8 mouse cellular contexts compared by ENCODE assay signal in genomic region chr9:50767531-50768106, GRCm38 (mm10). TPM values are rescaled to one million over a fixed set of nuclear protein-coding genes. Genes with fewer than 3 reads are reported as not detected.
DNase-seq lines count a peak whose midpoint lies in the region; ATAC-seq and TF ChIP-seq lines count a peak whose summit lies in the region.

No protein-coding gene starts in this region.

- H3K4me3 ChIP-seq in layer of hippocampus, adult 2 months = peak overlapping the region; percentile 78
- H3K4me3 ChIP-seq in brown adipose tissue, adult 24 weeks (ENCODE audit: insufficient read depth, low read depth, low read length) = peak overlapping the region; percentile 68
- H3K4me3 ChIP-seq in heart, postnatal 0 days (ENCODE audit: low read depth, low read length) = peak overlapping the region; percentile 57

- peak overlapping the region; percentile 97 for H3K27ac ChIP-seq in layer of hippocampus, adult 2 months
- H3K27ac ChIP-seq in brown adipose tissue, adult 24 weeks (replicated peaks; ENCODE audit: low read depth, low read length) = peak overlapping the region; percentile 79
- peak overlapping the region; percentile 88 for H3K27ac ChIP-seq in heart, postnatal 0 days (ENCODE audit: low read depth)

- peaks cover 13% of the 10 kb centered on the region; the same call in 1 of the 2 replicates for H3K36me3 ChIP-seq in heart, postnatal 0 days (replicated peaks; ENCODE audit: control insufficient read depth, insufficient read depth, low read length)

- no peak; the same call in 1 of the 2 replicates for ATAC-seq in heart, postnatal 0 days (ENCODE audit: insufficient read depth, low read depth)
- ATAC-seq in megakaryocyte, adult 5-6 weeks (ENCODE audit: poor library complexity, severe bottlenecking) = peak; percentile 13

- no peaks in the 10 kb centered on the region for H3K27me3 ChIP-seq in heart, postnatal 0 days (ENCODE audit: control insufficient read depth, insufficient read depth, low read length)

- no peak; the same call in 1 of the 2 replicates for TF ChIP-seq EP300 in heart, postnatal 0 days (IDR thresholded peaks at IDR 0.05; ENCODE audit: low read depth)

- peak overlapping the region; percentile 76 for H3K4me2 ChIP-seq in heart, postnatal 0 days (ENCODE audit: low read depth, low read length)

- TF ChIP-seq CTCF in layer of hippocampus, adult 2 months (conservative IDR thresholded peaks at IDR 0.05) = no peak
- TF ChIP-seq CTCF in heart, postnatal 0 days (IDR thresholded peaks at IDR 0.05; ENCODE audit: low read depth) = no peak

- no peaks in the 10 kb centered on the region for H3K9me3 ChIP-seq in heart, postnatal 0 days (replicated peaks; ENCODE audit: control insufficient read depth, low read length)

- no peaks in the 10 kb centered on the region for H3K4me1 ChIP-seq in brown adipose tissue, adult 24 weeks (ENCODE audit: control insufficient read depth, insufficient read depth, insufficient read length, low read length)
- H3K4me1 ChIP-seq in heart, postnatal 0 days (ENCODE audit: control insufficient read depth, insufficient read depth) = peaks cover 19% of the 10 kb centered on the region

- WGBS in heart, postnatal 0 days = 4% methylated on average over 17 of the region's 17 CpGs

- peak overlapping the region; percentile 55 for H3K9ac ChIP-seq in heart, postnatal 0 days (replicated peaks; ENCODE audit: low read depth, low read length)

- DNase-seq in layer of hippocampus, adult 2 months (ENCODE audit: low spot score in 2 of 2) = no peak
- DNase-seq in layer of hippocampus, postnatal 10 days (ENCODE audit: low spot score in 2 of 2) = no peak
- no peak for DNase-seq in heart, postnatal 0 days (ENCODE audit: low spot score)
- DNase-seq in ovary, postnatal 10 days (ENCODE audit: low spot score) = no peak
- DNase-seq in right cerebral cortex, postnatal 36 days (ENCODE audit: low spot score in 2 of 2) = no peak
- DNase-seq in left cerebral cortex, adult 18-20 months (ENCODE audit: low spot score in 2 of 2) = no peak

RNA-seq across cellular contexts. Expression of gene Fdxacb1, which starts 0.4 kb away (rescaled TPM):
- total RNA-seq in layer of hippocampus, adult 2 months (2021) = 1 to 10 TPM; 5.5 to 6.3 TPM
- total RNA-seq in layer of hippocampus, postnatal 10 days (2021) = 1 to 10 TPM; 5.5 to 6.2 TPM
- polyA plus RNA-seq in brown adipose tissue, adult 24 weeks (2012; ENCODE audit: insufficient read depth, insufficient read length, missing spikeins) = 5.1 and 9.2 TPM in 2 replicates
- total RNA-seq in heart, postnatal 0 days (2014; rRNA removed; ENCODE audit: low replicate concordance) = 7.4 and 10.0 TPM in 2 replicates
- 7.9 and 8.1 TPM in 2 replicates for polyA plus RNA-seq in heart, postnatal 0 days (2015; fragmentation: Nextera tagmentation; extraction: Ambion mirVana)
- 5.8 and 6.4 TPM in 2 replicates for total RNA-seq in megakaryocyte, adult 5-6 weeks (2015)
- total RNA-seq in megakaryocyte, adult 5-6 weeks (2017) = 4.7 and 4.8 TPM in 2 replicates
- total RNA-seq in left cerebral cortex, adult 18-20 months (2021) = 1 to 10 TPM; 5.4 to 6.2 TPM

RNA-seq across cellular contexts. Expression of gene Alg9, which starts 7.2 kb away (rescaled TPM):
- total RNA-seq in layer of hippocampus, adult 2 months (2021) = 10 to 100 TPM; 29.0 to 31.1 TPM
- 10 to 100 TPM; 35.3 to 35.6 TPM for total RNA-seq in layer of hippocampus, postnatal 10 days (2021)
- polyA plus RNA-seq in brown adipose tissue, adult 24 weeks (2012; ENCODE audit: insufficient read depth, insufficient read length, missing spikeins) = 38.3 and 49.0 TPM in 2 replicates
- 23.9 and 24.2 TPM in 2 replicates for total RNA-seq in heart, postnatal 0 days (2014; rRNA removed; ENCODE audit: low replicate concordance)
- polyA plus RNA-seq in heart, postnatal 0 days (2015; fragmentation: Nextera tagmentation; extraction: Ambion mirVana) = 11.4 and 11.9 TPM in 2 replicates
- total RNA-seq in megakaryocyte, adult 5-6 weeks (2015) = 13.1 and 14.3 TPM in 2 replicates
- total RNA-seq in megakaryocyte, adult 5-6 weeks (2017) = 13.4 and 15.1 TPM in 2 replicates
- total RNA-seq in left cerebral cortex, adult 18-20 months (2021) = 10 to 100 TPM; 24.5 to 32.6 TPM

RNA-seq across cellular contexts. Expression of gene 1110032A03Rik, which starts 7.7 kb away (rescaled TPM):
- 10 to 100 TPM; 29.6 to 30.2 TPM for total RNA-seq in layer of hippocampus, adult 2 months (2021)
- total RNA-seq in layer of hippocampus, postnatal 10 days (2021) = 10 to 100 TPM; 25.8 to 29.4 TPM
- 213 and 331 TPM in 2 replicates for polyA plus RNA-seq in brown adipose tissue, adult 24 weeks (2012; ENCODE audit: insufficient read depth, insufficient read length, missing spikeins)
- 8.0 and 39.5 TPM in 2 replicates for total RNA-seq in heart, postnatal 0 days (2014; rRNA removed; ENCODE audit: low replicate concordance)
- 32.6 and 36.8 TPM in 2 replicates for polyA plus RNA-seq in heart, postnatal 0 days (2015; fragmentation: Nextera tagmentation; extraction: Ambion mirVana)
- 14.7 and 15.1 TPM in 2 replicates for total RNA-seq in megakaryocyte, adult 5-6 weeks (2015)
- 10.6 and 14.2 TPM in 2 replicates for total RNA-seq in megakaryocyte, adult 5-6 weeks (2017)
- 10 to 100 TPM; 33.6 to 37.6 TPM for total RNA-seq in left cerebral cortex, adult 18-20 months (2021)

RNA-seq across cellular contexts. Expression of gene Hspb2, which starts 15.5 kb away (rescaled TPM):
- under 1 TPM; 0.51 to 0.79 TPM for total RNA-seq in layer of hippocampus, adult 2 months (2021)
- total RNA-seq in layer of hippocampus, postnatal 10 days (2021) = 1 to 10 TPM in 1 of 2 experiments, under 1 TPM in 1; 0.85 to 1.1 TPM
- polyA plus RNA-seq in brown adipose tissue, adult 24 weeks (2012; ENCODE audit: insufficient read depth, insufficient read length, missing spikeins) = 1.8 and 5.9 TPM in 2 replicates
- 241 and 266 TPM in 2 replicates for total RNA-seq in heart, postnatal 0 days (2014; rRNA removed; ENCODE audit: low replicate concordance)
- 309 and 313 TPM in 2 replicates for polyA plus RNA-seq in heart, postnatal 0 days (2015; fragmentation: Nextera tagmentation; extraction: Ambion mirVana)
- total RNA-seq in megakaryocyte, adult 5-6 weeks (2015) = not detected in 2 replicates
- total RNA-seq in megakaryocyte, adult 5-6 weeks (2017) = not detected in 2 replicates
- 1 to 10 TPM; 2.4 to 2.6 TPM for total RNA-seq in left cerebral cortex, adult 18-20 months (2021)

RNA-seq across cellular contexts. Expression of gene Cryab, which starts 16.5 kb away (rescaled TPM):
- 100 to 1,000 TPM; 117 to 119 TPM for total RNA-seq in layer of hippocampus, adult 2 months (2021)
- 10 to 100 TPM; 43.1 to 44.7 TPM for total RNA-seq in layer of hippocampus, postnatal 10 days (2021)
- 145 and 189 TPM in 2 replicates for polyA plus RNA-seq in brown adipose tissue, adult 24 weeks (2012; ENCODE audit: insufficient read depth, insufficient read length, missing spikeins)
- total RNA-seq in heart, postnatal 0 days (2014; rRNA removed; ENCODE audit: low replicate concordance) = 758 and 766 TPM in 2 replicates
- 1,736 and 1,781 TPM in 2 replicates for polyA plus RNA-seq in heart, postnatal 0 days (2015; fragmentation: Nextera tagmentation; extraction: Ambion mirVana)
- 1.8 and 3.9 TPM in 2 replicates for total RNA-seq in megakaryocyte, adult 5-6 weeks (2015)
- 0.62 and 3.1 TPM in 2 replicates for total RNA-seq in megakaryocyte, adult 5-6 weeks (2017)
- total RNA-seq in left cerebral cortex, adult 18-20 months (2021) = 100 to 1,000 TPM; 122 to 161 TPM
